Mouse (Mus musculus) 416B (cell line): ENCODE results near the gene Zfp932.
"Not testable (repeated sequence)": the region's sequence is repeated elsewhere in the genome, so short reads cannot be mapped to it uniquely, and the experiment has no call there.

Source experiments
- DNase-seq: peaks from one replicate; pipeline ENCODE4 v3.0.0; 2011; ENCODE audit warnings: low read depth

The Zfp932 gene

DNA sequence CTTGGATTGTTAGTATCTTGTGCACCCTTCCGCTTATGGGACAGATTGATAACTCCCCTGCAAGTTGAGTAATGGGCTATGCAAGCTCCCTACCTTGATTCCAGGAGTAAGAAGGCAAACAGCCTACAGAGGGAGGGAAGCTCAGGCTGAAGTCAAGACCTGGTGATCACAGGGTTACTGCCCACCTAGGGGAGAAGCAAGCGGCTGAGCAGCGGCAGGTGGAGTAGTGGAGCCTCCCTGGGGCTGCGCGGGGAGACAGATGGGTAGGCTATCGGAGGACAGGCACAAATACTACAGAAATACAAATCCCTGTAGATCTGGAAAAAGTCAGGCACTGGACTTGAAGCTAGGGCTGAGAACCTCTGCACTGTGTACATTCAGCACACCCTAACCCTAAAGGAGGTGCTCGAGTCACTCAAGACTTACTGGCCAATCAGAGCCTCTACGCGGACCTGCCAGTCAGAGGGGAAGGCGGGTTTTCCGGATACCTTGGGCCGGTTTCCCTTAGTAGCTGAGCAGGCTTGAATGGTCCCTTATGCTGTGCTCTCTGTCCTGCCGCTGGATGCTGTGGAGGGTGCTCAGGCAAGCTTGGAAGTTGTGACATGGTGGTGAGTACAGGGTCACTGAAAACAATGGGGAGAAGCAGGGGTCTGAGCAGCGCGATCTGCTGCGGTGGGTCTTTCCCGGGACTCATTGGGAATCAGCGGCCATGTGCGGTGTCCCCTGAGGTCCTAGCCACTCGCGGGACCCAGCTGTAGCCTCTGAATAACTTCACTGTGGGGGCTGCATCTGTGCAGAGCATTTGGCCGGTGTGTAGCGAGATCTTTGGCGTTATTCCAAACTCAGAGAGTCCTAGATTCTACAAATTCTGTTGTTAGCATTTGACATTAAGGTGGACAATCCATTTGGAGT lies at the start of gene Zfp932:
Zfp932 (plus strand) TSS at position 496 of the 912 bp plus-strand sequence.
- DNase-seq = peak; percentile 91

DNA sequence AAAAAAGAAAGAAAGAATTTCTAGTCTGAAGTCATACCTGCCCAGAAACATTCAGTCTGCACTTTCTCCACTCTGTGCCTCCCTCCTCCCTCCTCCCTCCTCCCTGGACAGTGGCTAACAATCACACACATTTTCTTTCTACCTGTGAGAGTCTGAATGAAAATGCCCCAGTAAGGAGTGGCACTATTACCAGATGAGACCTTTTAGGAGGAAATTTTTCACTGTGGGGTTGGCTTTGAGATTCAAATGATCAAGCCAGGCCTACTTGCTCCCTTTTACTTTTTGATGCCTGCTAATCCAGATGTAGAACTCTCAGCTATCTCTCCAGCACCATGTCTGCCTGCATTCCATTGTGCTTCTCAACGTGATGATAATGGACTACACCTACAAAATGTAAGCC lies 46.0 kb upstream of the Zfp932 start:
- no peak for DNase-seq

DNA sequence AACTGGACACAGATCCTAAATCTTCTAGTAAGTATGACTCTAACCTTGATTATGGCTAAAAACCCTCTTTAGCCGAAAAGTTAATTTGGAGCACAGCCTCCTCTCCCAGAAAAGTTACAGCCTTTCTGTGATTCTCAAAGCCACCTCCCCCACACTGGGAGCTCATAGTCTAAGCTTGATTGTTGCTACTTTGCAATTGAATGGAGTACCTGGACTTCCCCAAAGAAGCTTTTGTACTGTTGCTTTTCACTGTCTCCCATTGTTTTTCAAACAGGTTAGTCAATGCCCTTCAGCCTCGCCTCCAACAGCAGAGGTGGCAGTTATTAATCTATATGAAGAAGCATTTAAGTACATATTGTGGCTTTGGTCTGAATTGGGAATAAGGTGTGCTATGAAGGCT lies 15.6 kb upstream of the Zfp932 start:
- DNase-seq = not testable (repeated sequence)

DNA sequence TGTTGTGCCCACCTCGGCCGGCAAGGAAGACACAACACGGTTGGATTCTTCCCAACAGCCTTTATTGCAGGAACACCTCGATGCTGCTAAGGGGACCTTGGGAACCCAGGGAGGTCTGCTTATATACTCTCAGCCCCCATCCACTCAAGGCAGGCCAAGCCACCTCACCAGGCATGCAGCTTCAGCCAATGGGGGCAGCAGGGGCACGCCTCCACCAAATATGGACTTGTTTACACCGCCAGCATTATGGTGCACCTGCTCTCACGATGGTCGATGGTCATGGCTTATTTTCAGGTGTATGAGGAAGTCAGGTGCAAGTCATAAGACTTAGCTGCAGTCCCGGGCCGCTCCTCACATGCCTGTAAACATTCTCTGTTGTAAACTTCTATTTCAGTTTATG lies 860 bp upstream of the Zfp932 start:
- not testable (repeated sequence) for DNase-seq

DNA sequence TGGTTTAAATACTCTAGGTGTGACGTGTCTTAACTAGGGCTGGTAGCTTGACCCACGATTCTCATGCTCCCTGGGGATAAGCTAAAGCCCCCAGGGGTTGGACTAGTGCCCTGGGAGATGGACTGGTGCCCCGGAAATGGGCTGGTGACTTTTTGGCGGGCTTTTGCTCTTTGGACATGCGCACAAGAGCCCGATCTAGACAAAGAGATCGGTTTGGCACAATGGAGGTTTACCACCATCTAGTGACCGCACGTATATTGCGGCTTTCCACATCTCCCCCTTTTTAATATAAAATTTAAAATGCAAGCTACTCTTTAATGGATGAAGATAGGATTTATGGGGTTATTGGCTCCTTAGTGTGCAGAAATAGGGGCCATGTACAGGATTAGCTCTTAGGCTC lies 19.5 kb downstream of the Zfp932 start:
- DNase-seq = peak; percentile 77

DNA sequence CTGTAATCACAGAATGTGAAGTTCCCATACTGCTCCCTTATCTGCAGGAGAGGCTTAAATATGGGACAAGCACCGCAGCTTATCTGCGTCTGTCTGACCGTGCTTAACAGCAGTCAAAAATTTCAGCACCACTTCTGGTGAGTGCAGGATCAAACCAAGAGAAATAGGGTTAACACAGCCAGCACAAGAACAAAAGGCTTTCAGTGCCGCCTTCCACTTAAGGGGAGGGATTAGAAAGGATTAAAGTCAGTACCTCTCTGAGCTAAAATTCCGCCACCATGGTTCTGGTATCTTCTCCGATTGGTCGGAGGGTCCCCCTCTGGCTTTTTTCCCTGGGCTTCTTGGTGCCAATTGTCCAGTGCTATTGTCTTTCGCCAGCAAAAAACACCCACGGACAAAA lies 27.0 kb downstream of the Zfp932 start:
- no peak for DNase-seq

DNA sequence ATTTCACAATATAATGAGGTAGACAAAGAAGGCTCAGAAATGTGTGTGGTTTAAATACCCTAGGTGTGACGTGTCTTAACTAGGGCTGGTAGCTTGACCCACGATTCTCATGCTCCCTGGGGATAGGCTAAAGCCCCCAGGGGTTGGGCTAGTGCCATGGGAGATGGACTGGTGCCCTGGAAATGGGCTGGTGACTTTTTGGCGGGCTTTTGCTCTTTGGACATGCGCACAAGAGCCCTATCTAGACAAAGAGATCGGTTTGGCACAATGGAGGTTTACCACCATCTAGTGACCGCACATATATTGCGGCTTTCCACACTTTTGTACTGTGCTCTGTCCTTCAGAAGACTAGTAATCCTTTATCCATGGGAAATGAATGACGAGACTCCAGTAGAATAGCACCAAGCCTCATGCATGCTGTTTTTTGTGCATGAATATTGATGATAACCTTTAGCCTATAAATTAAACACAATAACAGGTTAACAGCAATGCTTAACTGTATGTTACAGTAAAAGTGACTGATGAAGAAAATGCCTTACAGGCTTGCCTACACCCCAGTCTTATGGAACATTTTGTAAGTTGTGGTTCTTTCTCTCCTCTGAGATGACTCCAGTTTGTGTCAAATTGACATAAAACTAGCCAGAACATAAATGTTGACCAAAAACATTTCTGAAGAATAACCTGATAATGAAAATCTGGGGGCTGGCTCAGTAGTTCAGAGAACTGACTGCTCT lies 27.5 kb downstream of the Zfp932 start:
- peak; percentile 78 for DNase-seq

DNA sequence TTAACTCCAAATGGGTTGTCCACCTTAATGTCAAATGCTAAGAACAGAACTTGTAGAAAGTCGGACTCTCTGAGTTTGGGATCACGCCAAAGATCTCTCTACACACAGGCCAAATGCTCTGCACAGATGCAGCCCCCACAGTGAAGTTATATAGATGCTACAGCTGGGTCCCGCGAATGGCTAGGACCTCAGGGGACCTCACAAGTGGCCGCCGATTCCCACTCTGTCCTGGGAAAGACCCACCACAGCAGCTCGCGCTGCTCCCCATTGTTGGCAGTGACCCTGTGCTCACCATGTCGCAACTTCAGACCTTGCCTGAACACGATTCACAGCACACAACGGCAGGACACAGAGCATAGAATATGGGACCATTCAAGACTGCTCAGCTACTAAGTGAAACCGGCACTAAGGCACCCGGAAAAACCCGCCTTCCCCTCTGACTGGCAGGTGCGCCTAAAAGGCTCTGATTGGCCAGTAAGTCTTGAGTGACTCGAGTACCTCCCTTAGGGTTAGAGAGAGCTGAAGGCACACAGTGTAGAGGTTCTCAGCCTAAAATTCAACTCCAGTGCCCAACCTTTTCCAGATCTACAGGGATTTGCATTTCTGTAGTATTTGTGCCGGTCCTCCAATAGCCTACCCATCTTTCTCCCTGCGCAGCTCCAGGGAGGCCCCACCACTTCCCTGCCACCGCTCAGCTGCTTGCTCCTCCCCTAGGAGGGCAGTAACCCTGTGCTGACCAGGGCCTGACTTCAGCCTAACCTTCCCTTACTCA lies 61.5 kb downstream of the Zfp932 start:
- peak; percentile 94 for DNase-seq
